Mouse (Mus musculus) intestine, embryonic 14.5 days (tissue): ENCODE measurements around the gene Fkbpl. TPM values are rescaled to one million over a fixed set of nuclear protein-coding genes. Genes with fewer than 3 reads are reported as not detected.

Source experiments
- ATAC-seq: fragments of 200-750 bp; cut with Nextera tagmentation; replicated peaks from 2 replicates; pipeline ENCODE4 v1.8.0; 2017; ENCODE audit warnings: low read depth, moderate number of reproducible peaks, moderate TSS enrichment, moderate library complexity; ENCODE audit not compliant: low FRiP score, low TSS enrichment
- DNase-seq: peaks from one replicate; pipeline ENCODE4 v3.0.0-alpha.2; 2018; ENCODE audit warnings: low spot score
- H3K27ac ChIP-seq: fragments of 300-500 bp; sonication (generic); 2 replicates; pipeline ENCODE4 v1.5.1; 2014; ENCODE audit warnings: low read depth, mild to moderate bottlenecking, control low read depth
- H3K27me3 ChIP-seq: fragments of 300-500 bp; sonication (generic); replicated peaks from 2 replicates; pipeline ENCODE4 v1.6.1; 2014; ENCODE audit warnings: low read length, control low read depth; ENCODE audit not compliant: control insufficient read depth, insufficient read depth
- H3K36me3 ChIP-seq: fragments of 300-500 bp; sonication (generic); 2 replicates; pipeline ENCODE4 v1.6.1; 2014; ENCODE audit warnings: low read length, control low read depth; ENCODE audit not compliant: control insufficient read depth, insufficient read depth
- H3K4me1 ChIP-seq: fragments of 300-500 bp; sonication (generic); replicated peaks from 2 replicates; pipeline ENCODE4 v1.6.1; 2014; ENCODE audit warnings: low read length, control low read depth, mixed read lengths; ENCODE audit not compliant: control insufficient read depth, insufficient read depth
- H3K4me2 ChIP-seq: fragments of 300-500 bp; sonication (generic); 2 replicates; pipeline ENCODE4 v1.6.1; 2014; ENCODE audit warnings: low read length
- H3K4me3 ChIP-seq: fragments of 300-500 bp; sonication (generic); 2 replicates; pipeline ENCODE4 v1.5.1; 2014; ENCODE audit warnings: low read depth, low read length, control low read depth, mixed read lengths
- H3K9ac ChIP-seq: fragments of 300-500 bp; sonication (generic); 2 replicates; pipeline ENCODE4 v1.6.1; 2014; ENCODE audit warnings: mild to moderate bottlenecking, low read length
- H3K9me3 ChIP-seq: fragments of 300-500 bp; sonication (generic); 2 replicates; pipeline ENCODE4 v1.6.1; 2016; ENCODE audit warnings: low read length, control low read depth; ENCODE audit not compliant: control insufficient read depth
- WGBS: fragments of 180-500 bp; shearing (Covaris S2); extraction: QIAGEN DNeasy Blood & Tissue Kit; methylation state at CpG from one replicate; pipeline ENCODE4 v1.1.7; 2014; 5-methylcytosine and 5-hydroxymethylcytosine counted together
- polyA plus RNA-seq: library from polyadenylated mRNA; unstranded; fragments of >200 nt; fragmentation: Nextera tagmentation; extraction: Ambion mirVana; gene quantifications from 2 replicates; pipeline ENCODE4 v1.2.1, GENCODE M21; 2014

The Fkbpl gene
- polyA plus RNA-seq, 1 experiment from 2014 or later: 10.8 TPM

GRCm38 (mm10) chr17:34660259-34660820 lies 15.8 kb downstream of the Fkbpl start:
- Histone ChIP-seq H3K27me3 (peaks cover 13% of the 10 kb centered on the region; the same call in 1 of the 2 replicates), H3K9ac (no peak overlapping the region), H3K4me1 (peaks cover 14% of the 10 kb centered on the region), H3K36me3 (no peaks in the 10 kb centered on the region), H3K27ac (no peak overlapping the region), H3K9me3 (no peaks in the 10 kb centered on the region), H3K4me2 (peak overlapping the region; percentile 38; the same call in 1 of the 2 replicates), H3K4me3 (no peak overlapping the region)
- ATAC-seq (no peak), DNase-seq (no peak)
- WGBS: 39% methylated on average over 8 of the region's 11 CpGs

GRCm38 (mm10) chr17:34661121-34661591 lies 16.6 kb downstream of the Fkbpl start:
- H3K9ac ChIP-seq: no peak overlapping the region
- DNase-seq (no peak), ATAC-seq (peak; percentile 34; the same call in 1 of the 2 replicates)
- no peaks in the 10 kb centered on the region for H3K36me3 ChIP-seq
- H3K4me1 ChIP-seq: peaks cover 5% of the 10 kb centered on the region
- H3K27ac ChIP-seq: no peak overlapping the region
- no peaks in the 10 kb centered on the region for H3K9me3 ChIP-seq
- 3% methylated on average over 19 of the region's 19 CpGs for WGBS
- H3K4me2 ChIP-seq: peak overlapping the region; percentile 38
- peak overlapping the region; percentile 11; the same call in 1 of the 2 replicates for H3K4me3 ChIP-seq
- peaks cover 13% of the 10 kb centered on the region; the same call in 1 of the 2 replicates for H3K27me3 ChIP-seq

- Histone ChIP-seq H3K4me2 (no peak overlapping the region), H3K4me1 (peaks cover 3% of the 10 kb centered on the region; the same call in 1 of the 2 replicates), H3K27me3 (peaks cover 13% of the 10 kb centered on the region; the same call in 1 of the 2 replicates), H3K36me3 (no peaks in the 10 kb centered on the region), H3K4me3 (no peak overlapping the region), H3K27ac (no peak overlapping the region), H3K9ac (no peak overlapping the region), H3K9me3 (no peaks in the 10 kb centered on the region)
- no peak for DNase-seq
- ATAC-seq: no peak
- WGBS: 89% methylated on average over 1 of the region's 1 CpGs
These were observed 17.9 kb downstream of the Fkbpl start for GRCm38 (mm10) chr17:34662468-34662867.

- H3K9me3 ChIP-seq: no peaks in the 10 kb centered on the region
- ATAC-seq: no peak
- peaks cover 13% of the 10 kb centered on the region; the same call in 1 of the 2 replicates for H3K27me3 ChIP-seq
- H3K4me2 ChIP-seq: no peak overlapping the region
- H3K4me1 ChIP-seq: peaks cover 3% of the 10 kb centered on the region; the same call in 1 of the 2 replicates
- no peaks in the 10 kb centered on the region for H3K36me3 ChIP-seq
- WGBS: 74% methylated on average over 8 of the region's 8 CpGs
- H3K9ac ChIP-seq: no peak overlapping the region
- DNase-seq: no peak
- H3K4me3 ChIP-seq: no peak overlapping the region
- no peak overlapping the region for H3K27ac ChIP-seq
These were observed 18.4 kb downstream of the Fkbpl start for GRCm38 (mm10) chr17:34662978-34663377.

- no peak overlapping the region for H3K9ac ChIP-seq
- H3K4me1 ChIP-seq: peaks cover 3% of the 10 kb centered on the region; the same call in 1 of the 2 replicates
- WGBS: 39% methylated on average over 1 of the region's 1 CpGs
- H3K4me2 ChIP-seq: no peak overlapping the region
- H3K4me3 ChIP-seq: no peak overlapping the region
- H3K36me3 ChIP-seq: no peaks in the 10 kb centered on the region
- peaks cover 13% of the 10 kb centered on the region; the same call in 1 of the 2 replicates for H3K27me3 ChIP-seq
- ATAC-seq: no peak
- no peak for DNase-seq
- H3K9me3 ChIP-seq: no peaks in the 10 kb centered on the region
- H3K27ac ChIP-seq: no peak overlapping the region
These were observed 19.0 kb downstream of the Fkbpl start for GRCm38 (mm10) chr17:34663558-34663957.

GRCm38 (mm10) chr17:34664472-34664871 lies 19.9 kb downstream of the Fkbpl start:
- peaks cover 3% of the 10 kb centered on the region; the same call in 1 of the 2 replicates for H3K4me1 ChIP-seq
- DNase-seq: no peak
- H3K27me3 ChIP-seq: peaks cover 6% of the 10 kb centered on the region; the same call in 1 of the 2 replicates
- no peak overlapping the region for H3K4me3 ChIP-seq
- WGBS: 76% methylated on average over 7 of the region's 7 CpGs
- no peak for ATAC-seq
- no peaks in the 10 kb centered on the region for H3K9me3 ChIP-seq
- H3K9ac ChIP-seq: no peak overlapping the region
- no peaks in the 10 kb centered on the region for H3K36me3 ChIP-seq
- no peak overlapping the region for H3K27ac ChIP-seq
- no peak overlapping the region for H3K4me2 ChIP-seq

- no peak for DNase-seq
- Histone ChIP-seq H3K4me1 (peaks cover 18% of the 10 kb centered on the region), H3K4me2 (peak within 1 kb of the TSS; percentile 61), H3K9ac (peak within 1 kb of the TSS; percentile 37), H3K27me3 (peaks cover 38% of the 10 kb centered on the region), H3K9me3 (no peaks in the 10 kb centered on the region), H3K4me3 (peak within 1 kb of the TSS; percentile 34), H3K27ac (no peak within 1 kb of the TSS), H3K36me3 (no peaks in the 10 kb centered on the region)
- no peak for ATAC-seq
- WGBS: 55% methylated on average over 7 of the region's 7 CpGs
These were observed 25.7 kb downstream of the Fkbpl start, which contains the start of gene Tnxb for GRCm38 (mm10) chr17:34670235-34670634. TSS of gene Tnxb (plus strand) at chr17:34670535.

GRCm38 (mm10) chr17:34671151-34672066 lies 26.8 kb downstream of the Fkbpl start:
- peak overlapping the region; percentile 34 for H3K4me3 ChIP-seq
- peaks cover 38% of the 10 kb centered on the region for H3K27me3 ChIP-seq
- DNase-seq (no peak), ATAC-seq (peak; percentile 30; the same call in 1 of the 2 replicates)
- no peaks in the 10 kb centered on the region for H3K36me3 ChIP-seq
- no peak overlapping the region for H3K27ac ChIP-seq
- peak overlapping the region; percentile 61 for H3K4me2 ChIP-seq
- H3K9ac ChIP-seq: peak overlapping the region; percentile 37
- H3K4me1 ChIP-seq: peaks cover 29% of the 10 kb centered on the region
- 11% methylated on average over 93 of the region's 93 CpGs for WGBS
- no peaks in the 10 kb centered on the region for H3K9me3 ChIP-seq
